Mouse (Mus musculus) thymus, adult 2 months (tissue): ENCODE results near the gene Ric8b. TPM values are rescaled to one million over a fixed set of nuclear protein-coding genes. Genes with fewer than 3 reads are reported as not detected.

Experiments used
- DNase-seq: peaks from one replicate; pipeline ENCODE4 v3.0.0; 2021
- H3K27ac ChIP-seq: fragments of 200-500 bp; 2 replicates; pipeline ENCODE4 v1.5.1; 2012; ENCODE audit warnings: low read length, control low read depth; ENCODE audit not compliant: control insufficient read depth, insufficient read depth
- H3K27me3 ChIP-seq: fragments of 200-500 bp; 2 replicates; pipeline ENCODE4 v1.6.1; 2012; ENCODE audit warnings: mild to moderate bottlenecking, low read length, moderate library complexity, mixed read lengths; ENCODE audit not compliant: control insufficient read depth, insufficient read depth
- H3K36me3 ChIP-seq: fragments of 200-500 bp; 2 replicates; pipeline ENCODE4 v1.6.1; 2012; ENCODE audit warnings: mild to moderate bottlenecking, low read length, moderate library complexity; ENCODE audit not compliant: control insufficient read depth, insufficient read depth
- H3K4me1 ChIP-seq: fragments of 200-500 bp; replicated peaks from 2 replicates; pipeline ENCODE4 v1.6.1; 2012; ENCODE audit warnings: low read length; ENCODE audit not compliant: control insufficient read depth, insufficient read depth
- H3K4me3 ChIP-seq: fragments of 200-500 bp; 2 replicates; pipeline ENCODE4 v1.5.1; 2012; ENCODE audit warnings: mild to moderate bottlenecking, low read length, control low read depth, moderate library complexity; ENCODE audit not compliant: control insufficient read depth, insufficient read depth
- CTCF ChIP-seq: fragments of 200-500 bp; IDR thresholded peaks from 2 replicates; pipeline ENCODE4 v1.5.1; 2012; ENCODE audit warnings: mild to moderate bottlenecking, control low read depth, low read length, moderate library complexity, borderline replicate concordance; ENCODE audit not compliant: control insufficient read depth, poor library complexity, insufficient read depth; ENCODE audit errors: extremely low read depth
- POLR2A ChIP-seq: fragments of 200-500 bp; IDR thresholded peaks from 2 replicates; pipeline ENCODE4 v1.6.1; 2012; ENCODE audit warnings: mild to moderate bottlenecking, low read length, control low read depth, moderate library complexity; ENCODE audit not compliant: control insufficient read depth, poor library complexity, insufficient read depth; ENCODE audit errors: extremely low read depth
- WGBS: fragments of 180-500 bp; shearing (Covaris S2); methylation state at CpG from one replicate; pipeline ENCODE4 v1.1.7; 2018; 5-methylcytosine and 5-hydroxymethylcytosine counted together
- polyA plus RNA-seq: library from polyadenylated mRNA; depleted of rRNA; stranded (reverse); fragments of >200 nt; gene quantifications from 2 replicates; pipeline ENCODE4 v1.2.3, GENCODE M21; 2012

The Ric8b gene
- polyA plus RNA-seq, 1 experiment = 17.6 TPM

DNA sequence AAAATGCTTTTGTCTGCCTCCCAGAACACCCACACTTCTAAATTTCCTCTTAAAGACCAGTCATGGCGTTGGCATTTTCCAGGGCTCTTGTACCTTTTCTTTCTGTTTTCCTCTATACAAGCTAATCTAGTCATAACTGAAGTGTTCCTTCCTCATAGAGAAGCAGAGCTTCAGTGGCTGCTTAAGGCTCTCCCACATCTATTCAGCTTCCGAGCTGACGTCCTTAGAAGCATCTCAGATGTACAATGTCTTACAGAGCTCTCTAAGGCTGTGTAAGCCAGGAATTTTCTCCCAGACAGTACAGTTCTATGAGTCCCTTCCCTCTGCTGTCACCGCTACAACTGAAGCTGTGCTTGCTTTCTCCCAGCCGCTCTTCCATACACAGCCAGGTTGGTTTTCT is 21.5 kb downstream of the Ric8b start:
- no peaks in the 10 kb centered on the region for H3K36me3 ChIP-seq
- no peak for DNase-seq
- H3K4me3 ChIP-seq = no peak overlapping the region
- no peaks in the 10 kb centered on the region for H3K27me3 ChIP-seq
- H3K27ac ChIP-seq = no peak overlapping the region
- H3K4me1 ChIP-seq = no peaks in the 10 kb centered on the region
- whole genome bisulfite sequencing = 99% methylated on average over 5 of the region's 5 CpGs
- no peak for TF ChIP-seq CTCF
- TF ChIP-seq POLR2A = no peak

DNA sequence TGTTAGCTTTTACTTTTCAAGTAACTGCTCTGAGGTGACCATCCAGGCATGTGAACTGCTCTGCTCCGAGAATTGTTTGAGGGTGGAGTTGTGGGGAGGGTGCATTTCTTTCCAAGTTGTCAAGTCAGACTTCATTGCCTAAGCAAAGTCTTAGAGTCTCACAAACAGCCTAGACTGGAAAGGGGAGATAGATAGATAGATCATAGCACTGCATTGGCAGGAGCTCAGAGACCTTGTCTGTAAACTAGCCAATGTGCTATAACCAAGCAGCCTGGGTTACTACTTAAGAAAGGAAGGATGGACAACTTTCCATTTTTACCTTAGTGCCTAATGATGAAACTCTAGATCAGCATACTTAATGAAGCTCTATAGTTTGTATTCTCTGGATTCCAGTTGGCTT is 22.9 kb downstream of the Ric8b start:
- H3K27me3 ChIP-seq = no peaks in the 10 kb centered on the region
- DNase-seq = no peak
- WGBS = 95% methylated on average over 1 of the region's 1 CpGs
- no peak overlapping the region for H3K27ac ChIP-seq
- TF ChIP-seq POLR2A (no peak), CTCF (no peak)
- no peaks in the 10 kb centered on the region for H3K4me1 ChIP-seq
- no peaks in the 10 kb centered on the region for H3K36me3 ChIP-seq
- no peak overlapping the region for H3K4me3 ChIP-seq

DNA sequence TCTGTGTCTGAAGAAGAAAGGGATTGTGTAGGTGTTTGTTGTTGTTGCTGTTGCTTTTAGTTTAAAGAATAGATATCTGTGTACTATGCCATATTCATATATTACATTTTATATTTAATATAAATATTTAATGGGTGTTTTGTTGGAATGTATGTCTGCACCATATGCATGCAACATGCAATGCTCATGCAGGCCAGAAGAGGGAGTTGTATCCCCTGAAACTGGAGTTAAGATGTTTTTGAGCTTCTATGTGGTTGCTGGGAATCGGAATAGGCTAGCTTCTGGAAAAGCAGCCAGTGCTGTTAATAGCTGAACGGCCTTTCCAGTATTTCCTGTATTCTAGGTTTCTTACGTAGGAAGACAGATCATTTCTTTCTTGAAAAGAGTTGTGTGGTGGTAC is 28.3 kb downstream of the Ric8b start:
- TF ChIP-seq POLR2A (no peak), CTCF (no peak)
- Histone ChIP-seq H3K4me3 (no peak overlapping the region), H3K27me3 (no peaks in the 10 kb centered on the region), H3K36me3 (peaks cover 18% of the 10 kb centered on the region), H3K4me1 (no peaks in the 10 kb centered on the region), H3K27ac (no peak overlapping the region)
- 97% methylated on average over 3 of the region's 3 CpGs for WGBS
- no peak for DNase-seq

DNA sequence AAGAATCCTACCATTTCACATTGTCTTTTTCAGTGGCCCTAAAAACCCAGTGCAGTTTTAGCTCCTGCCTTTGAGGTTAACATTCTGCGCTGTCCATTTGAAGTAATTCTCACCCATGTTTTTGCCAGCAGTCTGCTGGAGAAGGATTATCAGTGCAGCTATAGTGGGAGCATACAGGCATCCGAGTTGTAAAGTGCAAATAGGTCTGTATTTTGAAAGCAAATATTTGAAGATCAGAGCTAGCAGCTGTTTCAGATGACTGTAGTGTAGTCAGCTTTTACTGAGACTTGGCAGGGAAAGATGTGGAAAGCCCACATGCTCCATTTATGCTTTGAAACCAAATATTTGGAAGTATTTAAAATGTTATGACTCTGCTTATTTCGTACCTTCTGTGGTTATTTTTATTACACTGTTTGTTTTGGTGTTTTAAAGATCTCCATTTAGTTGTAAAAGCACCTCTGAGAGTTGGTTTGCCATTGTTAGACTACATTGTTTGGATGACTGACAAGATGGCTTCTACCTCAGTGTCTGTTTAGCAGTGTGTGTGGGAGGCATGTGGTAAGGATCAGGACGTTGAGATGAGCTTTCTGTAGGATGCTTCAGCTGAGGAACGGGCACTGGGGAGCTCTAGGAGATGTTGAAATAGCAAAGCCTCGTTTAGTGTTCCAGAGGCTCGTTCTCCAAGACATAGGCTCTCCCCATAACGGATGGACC is 31.7 kb downstream of the Ric8b start:
- no peak for DNase-seq
- Histone ChIP-seq H3K27me3 (no peaks in the 10 kb centered on the region), H3K4me1 (no peaks in the 10 kb centered on the region), H3K4me3 (no peak overlapping the region), H3K36me3 (peaks cover 18% of the 10 kb centered on the region), H3K27ac (no peak overlapping the region)
- TF ChIP-seq POLR2A = no peak
- no peak for TF ChIP-seq CTCF
- 92% methylated on average over 8 of the region's 8 CpGs for WGBS

DNA sequence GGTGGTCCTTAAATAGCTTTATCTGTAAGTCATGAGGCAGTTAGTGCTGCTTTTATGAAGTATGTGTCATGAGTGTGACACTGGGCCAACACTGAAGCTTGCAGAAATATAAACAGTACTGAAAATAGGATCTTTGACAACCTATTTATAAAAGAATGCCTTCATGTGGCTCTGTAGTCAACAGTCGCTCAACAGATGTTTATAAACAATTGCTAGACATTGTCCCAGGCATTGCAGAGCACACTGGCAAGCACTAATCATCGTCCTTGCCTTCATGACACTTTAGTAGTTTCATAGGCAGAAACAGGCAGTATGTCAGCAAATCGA is 32.2 kb downstream of the Ric8b start:
- Histone ChIP-seq H3K4me3 (no peak overlapping the region), H3K36me3 (peaks cover 21% of the 10 kb centered on the region), H3K4me1 (no peaks in the 10 kb centered on the region), H3K27me3 (no peaks in the 10 kb centered on the region), H3K27ac (no peak overlapping the region)
- 97% methylated on average over 3 of the region's 3 CpGs for WGBS
- no peak for TF ChIP-seq CTCF
- TF ChIP-seq POLR2A = no peak
- DNase-seq = no peak

DNA sequence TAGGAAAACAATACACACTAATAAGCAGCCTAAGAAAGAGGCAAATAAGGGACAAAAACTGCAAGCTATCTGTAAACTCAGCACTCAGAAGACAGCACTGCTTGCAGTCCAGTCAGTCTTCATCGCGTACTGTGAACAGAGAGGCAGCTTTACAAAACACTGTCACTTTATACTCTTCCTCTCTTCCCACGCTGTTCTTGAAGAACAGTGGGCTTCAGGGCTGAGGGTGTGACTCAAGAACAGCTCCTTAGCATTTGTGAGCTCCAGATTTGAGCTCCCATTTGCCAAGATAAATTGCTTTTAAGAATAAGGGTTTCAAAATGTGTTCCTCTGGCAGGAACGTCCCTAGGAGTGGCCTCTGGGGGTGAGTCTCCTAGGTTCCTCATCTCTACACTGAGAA is 33.0 kb downstream of the Ric8b start:
- TF ChIP-seq CTCF (no peak), POLR2A (no peak)
- WGBS = 98% methylated on average over 4 of the region's 4 CpGs
- H3K4me1 ChIP-seq = no peaks in the 10 kb centered on the region
- no peak for DNase-seq
- H3K36me3 ChIP-seq = peaks cover 21% of the 10 kb centered on the region
- no peak overlapping the region for H3K27ac ChIP-seq
- no peaks in the 10 kb centered on the region for H3K27me3 ChIP-seq
- no peak overlapping the region for H3K4me3 ChIP-seq

DNA sequence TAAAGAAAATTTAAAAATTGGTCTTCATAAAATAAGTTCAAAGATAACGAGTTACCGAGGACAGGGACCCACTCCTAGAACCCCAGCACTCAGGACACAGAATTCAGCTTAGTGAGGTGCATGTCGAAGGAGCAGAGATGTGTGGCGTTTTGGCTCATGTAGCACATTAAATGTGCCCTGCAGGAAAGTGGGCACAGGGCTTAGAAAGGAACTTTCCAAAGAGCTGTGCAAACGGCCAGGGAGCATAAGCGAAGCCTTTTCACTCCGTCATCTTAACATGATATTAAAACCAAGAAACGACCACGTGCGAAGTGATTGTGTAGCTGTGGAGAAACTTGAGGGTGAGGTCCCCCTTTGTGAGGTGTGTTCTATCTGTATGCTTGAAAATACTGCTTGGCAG is 36.8 kb downstream of the Ric8b start:
- H3K27ac ChIP-seq = no peak overlapping the region

DNA sequence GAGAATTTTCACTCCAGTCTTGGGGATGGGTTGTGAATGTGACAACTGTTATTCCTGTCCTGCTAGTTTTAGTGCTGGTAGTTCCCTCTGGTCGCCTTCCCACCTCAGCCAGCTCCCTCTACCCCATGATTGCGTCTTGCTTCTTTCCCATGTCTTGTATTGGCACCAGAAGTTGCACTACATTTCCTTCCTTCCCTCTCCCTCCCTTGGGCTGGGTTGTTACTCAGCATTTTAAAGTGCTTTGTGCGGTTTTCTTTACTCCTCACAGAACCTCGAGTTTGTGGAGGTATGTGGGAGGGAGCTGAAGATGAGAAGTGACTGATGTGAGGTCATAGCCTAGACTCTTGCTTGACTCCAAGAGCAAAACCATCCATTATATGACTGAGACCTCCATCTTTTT is 38.8 kb downstream of the Ric8b start:
- Histone ChIP-seq H3K27ac (no peak overlapping the region), H3K27me3 (no peaks in the 10 kb centered on the region), H3K4me3 (no peak overlapping the region), H3K4me1 (peaks cover 2% of the 10 kb centered on the region; the same call in 1 of the 2 replicates), H3K36me3 (0 out of 2 replicates have a peak, but pooled peaks cover 3% of the 10 kb centered on the region)
- no peak for TF ChIP-seq CTCF
- TF ChIP-seq POLR2A = no peak
- no peak for DNase-seq
- 17% methylated on average over 4 of the region's 4 CpGs for WGBS

More for the DNA sequence above, 36.8 kb downstream of the Ric8b start:
- H3K4me3 ChIP-seq = no peak overlapping the region
- WGBS = 98% methylated on average over 10 of the region's 10 CpGs
- peaks cover 2% of the 10 kb centered on the region; the same call in 1 of the 2 replicates for H3K4me1 ChIP-seq
- H3K36me3 ChIP-seq = peaks cover 3% of the 10 kb centered on the region; the same call in 1 of the 2 replicates
- TF ChIP-seq POLR2A (no peak), CTCF (no peak)
- H3K27me3 ChIP-seq = no peaks in the 10 kb centered on the region
- no peak for DNase-seq
